Mouse (Mus musculus) neural tube, embryonic 14.5 days (tissue): ENCODE results near the gene Med25. TPM values are rescaled to one million over a fixed set of nuclear protein-coding genes. Genes with fewer than 3 reads are reported as not detected.
A peak's percentile ranks its signal among the peaks of the same experiment; 100 is the strongest.

Source experiments
- ATAC-seq: fragments of 200-750 bp; cut with Nextera tagmentation; 2 replicates; pipeline ENCODE4 v1.8.0; 2017; ENCODE audit warnings: low read depth, mild to moderate bottlenecking, moderate TSS enrichment, moderate library complexity
- H3K27ac ChIP-seq: fragments of 300-500 bp; sonication (generic); 2 replicates; pipeline ENCODE4 v1.5.1; 2014; ENCODE audit warnings: low read depth, mild to moderate bottlenecking, control low read depth, low read length, moderate library complexity, mixed read lengths
- H3K27me3 ChIP-seq: fragments of 300-500 bp; sonication (generic); 2 replicates; pipeline ENCODE4 v1.6.1; 2014; ENCODE audit warnings: low read length; ENCODE audit not compliant: control insufficient read depth, insufficient read depth
- H3K36me3 ChIP-seq: fragments of 300-500 bp; sonication (generic); 2 replicates; pipeline ENCODE4 v1.6.1; 2014; ENCODE audit warnings: low read length, mixed read lengths; ENCODE audit not compliant: control insufficient read depth, insufficient read depth
- H3K4me1 ChIP-seq: fragments of 300-500 bp; sonication (generic); 2 replicates; pipeline ENCODE4 v1.6.1; 2014; ENCODE audit warnings: low read length; ENCODE audit not compliant: control insufficient read depth, insufficient read depth
- H3K4me2 ChIP-seq: fragments of 300-500 bp; sonication (generic); 2 replicates; pipeline ENCODE4 v1.6.1; 2014; ENCODE audit warnings: mild to moderate bottlenecking, low read depth, low read length, control low read depth
- H3K4me3 ChIP-seq: fragments of 300-500 bp; sonication (generic); 2 replicates; pipeline ENCODE4 v1.5.1; 2014; ENCODE audit warnings: low read depth, low read length, control low read depth, mixed read lengths
- H3K9ac ChIP-seq: fragments of 300-500 bp; sonication (generic); replicated peaks from 2 replicates; pipeline ENCODE4 v1.6.1; 2014; ENCODE audit warnings: low read depth, mild to moderate bottlenecking, control low read depth, low read length, mixed read lengths
- H3K9me3 ChIP-seq: fragments of 300-500 bp; sonication (generic); 2 replicates; pipeline ENCODE4 v1.6.1; 2016; ENCODE audit warnings: low read length; ENCODE audit not compliant: control insufficient read depth
- WGBS: fragments of 180-500 bp; shearing (Covaris S2); extraction: QIAGEN DNeasy Blood & Tissue Kit; methylation state at CpG from one replicate; pipeline ENCODE4 v1.1.7; 2014; 5-methylcytosine and 5-hydroxymethylcytosine counted together
- polyA plus RNA-seq: library from polyadenylated mRNA; unstranded; fragments of >200 nt; fragmentation: Nextera tagmentation; extraction: Ambion mirVana; gene quantifications from 2 replicates; pipeline ENCODE4 v1.2.1, GENCODE M21; 2014

Gene Med25
- polyA plus RNA-seq, 1 experiment from 2014 or later: 85.7 TPM

GRCm38 (mm10) chr7:44862434-44862833 lies 30.1 kb downstream of the Med25 start:
- Histone ChIP-seq H3K4me3 (no peak overlapping the region), H3K27me3 (no peaks in the 10 kb centered on the region), H3K27ac (no peak overlapping the region), H3K4me2 (no peak overlapping the region), H3K4me1 (peaks cover 31% of the 10 kb centered on the region), H3K9ac (no peak overlapping the region), H3K36me3 (peaks cover 49% of the 10 kb centered on the region), H3K9me3 (no peaks in the 10 kb centered on the region)
- ATAC-seq: no peak
- WGBS: 86% methylated on average over 8 of the region's 8 CpGs

GRCm38 (mm10) chr7:44861429-44861816 lies 31.1 kb downstream of the Med25 start:
- H3K36me3 ChIP-seq: peaks cover 44% of the 10 kb centered on the region
- peaks cover 23% of the 10 kb centered on the region for H3K4me1 ChIP-seq
- H3K27me3 ChIP-seq: no peaks in the 10 kb centered on the region
- H3K27ac ChIP-seq: no peak overlapping the region
- no peak overlapping the region for H3K9ac ChIP-seq
- no peak for ATAC-seq
- no peak overlapping the region for H3K4me3 ChIP-seq
- 73% methylated on average over 14 of the region's 14 CpGs for WGBS
- no peak overlapping the region for H3K4me2 ChIP-seq
- H3K9me3 ChIP-seq: no peaks in the 10 kb centered on the region

- Histone ChIP-seq H3K4me3 (no peak overlapping the region), H3K36me3 (peaks cover 44% of the 10 kb centered on the region)
- ATAC-seq: peak; percentile 26; the same call in 1 of the 2 replicates
Measured at GRCm38 (mm10) chr7:44860576-44861428, 31.7 kb downstream of the Med25 start.

GRCm38 (mm10) chr7:44859896-44860295 lies 32.6 kb downstream of the Med25 start:
- 92% methylated on average over 11 of the region's 11 CpGs for WGBS
- H3K36me3 ChIP-seq: peaks cover 39% of the 10 kb centered on the region
- no peak overlapping the region for H3K9ac ChIP-seq
- no peak overlapping the region for H3K4me2 ChIP-seq
- no peaks in the 10 kb centered on the region for H3K27me3 ChIP-seq
- peaks cover 19% of the 10 kb centered on the region for H3K4me1 ChIP-seq
- ATAC-seq: no peak
- no peak overlapping the region for H3K27ac ChIP-seq
- no peaks in the 10 kb centered on the region for H3K9me3 ChIP-seq
- no peak overlapping the region for H3K4me3 ChIP-seq

More at GRCm38 (mm10) chr7:44860576-44861428, 31.7 kb downstream of the Med25 start:
- no peaks in the 10 kb centered on the region for H3K9me3 ChIP-seq
- no peak overlapping the region; the same call in 1 of the 2 replicates for H3K27ac ChIP-seq
- WGBS: 61% methylated on average over 22 of the region's 22 CpGs
- peaks cover 19% of the 10 kb centered on the region for H3K4me1 ChIP-seq
- no peaks in the 10 kb centered on the region for H3K27me3 ChIP-seq
- no peak overlapping the region for H3K4me2 ChIP-seq
- no peak overlapping the region for H3K9ac ChIP-seq

- peaks cover 25% of the 10 kb centered on the region for H3K4me1 ChIP-seq
- 24% methylated on average over 8 of the region's 8 CpGs for WGBS
- H3K27me3 ChIP-seq: no peaks in the 10 kb centered on the region
- H3K27ac ChIP-seq: peak overlapping the region; percentile 87; the same call in 1 of the 2 replicates
- no peaks in the 10 kb centered on the region for H3K9me3 ChIP-seq
- peak overlapping the region; percentile 55 for H3K4me3 ChIP-seq
- peak overlapping the region; percentile 71 for H3K4me2 ChIP-seq
- H3K36me3 ChIP-seq: peaks cover 21% of the 10 kb centered on the region
- ATAC-seq: no peak
- peak overlapping the region; percentile 63 for H3K9ac ChIP-seq
Measured at GRCm38 (mm10) chr7:44857905-44858304, 34.6 kb downstream of the Med25 start.

- ATAC-seq: peak; percentile 57
Measured at GRCm38 (mm10) chr7:44857042-44857552, 35.4 kb downstream of the Med25 start, which contains the start of gene Pnkp. Gene Pnkp (plus strand): TSS chr7:44857139.

GRCm38 (mm10) chr7:44856265-44856916 lies 36.1 kb downstream of the Med25 start:
- H3K4me2 ChIP-seq: peak overlapping the region; percentile 71
- H3K27me3 ChIP-seq: no peaks in the 10 kb centered on the region
- no peaks in the 10 kb centered on the region for H3K9me3 ChIP-seq
- ATAC-seq: no peak
- peak overlapping the region; percentile 87 for H3K27ac ChIP-seq
- peak overlapping the region; percentile 55; the same call in 1 of the 2 replicates for H3K4me3 ChIP-seq
- WGBS: 75% methylated on average over 9 of the region's 9 CpGs
- peaks cover 27% of the 10 kb centered on the region for H3K4me1 ChIP-seq
- H3K9ac ChIP-seq: 0 out of 2 replicates have a peak overlapping the region, but pooled peaks have one; percentile 2
- peaks cover 8% of the 10 kb centered on the region; the same call in 1 of the 2 replicates for H3K36me3 ChIP-seq

More at GRCm38 (mm10) chr7:44857042-44857552, 35.4 kb downstream of the Med25 start, which contains the start of gene Pnkp:
- H3K27me3 ChIP-seq: no peaks in the 10 kb centered on the region
- peaks cover 13% of the 10 kb centered on the region for H3K36me3 ChIP-seq
- peak within 1 kb of the TSS; percentile 63 for H3K9ac ChIP-seq
- peak within 1 kb of the TSS; percentile 71 for H3K4me2 ChIP-seq
- WGBS: under 1% methylated on average over 32 of the region's 32 CpGs
- H3K4me1 ChIP-seq: peaks cover 25% of the 10 kb centered on the region
- H3K4me3 ChIP-seq: peak within 1 kb of the TSS; percentile 55
- peak within 1 kb of the TSS; percentile 87 for H3K27ac ChIP-seq
- H3K9me3 ChIP-seq: no peaks in the 10 kb centered on the region

GRCm38 (mm10) chr7:44855036-44855435 lies 37.5 kb downstream of the Med25 start:
- peak overlapping the region; percentile 63 for H3K4me2 ChIP-seq
- 0 out of 2 replicates have a peak, but pooled peaks cover 2% of the 10 kb centered on the region for H3K36me3 ChIP-seq
- 33% methylated on average over 10 of the region's 10 CpGs for WGBS
- no peaks in the 10 kb centered on the region for H3K9me3 ChIP-seq
- peaks cover 37% of the 10 kb centered on the region for H3K4me1 ChIP-seq
- H3K9ac ChIP-seq: peak overlapping the region; percentile 63
- H3K27ac ChIP-seq: peak overlapping the region; percentile 78
- H3K4me3 ChIP-seq: peak overlapping the region; percentile 33
- no peak for ATAC-seq
- H3K27me3 ChIP-seq: no peaks in the 10 kb centered on the region
